Mouse (Mus musculus) C2C12 (cell line): ENCODE measurements at regions not wholly inside any gene's neighbourhood (a gene's known extent, or its start where the extent isn't known, plus 50 kb on each side); places are given as distances from the start of the nearest gene placed in this dataset.

Source experiments
- CEBPB ChIP-seq: IDR thresholded peaks from one replicate; pipeline ENCODE4 v1.6.1; 2011; ENCODE audit warnings: low read depth, mild to moderate bottlenecking, control low read depth, moderate library complexity
- CTCF ChIP-seq: IDR thresholded peaks from one replicate; pipeline ENCODE4 v1.5.1; 2011; ENCODE audit not compliant: control insufficient read depth, insufficient read depth, insufficient read length
- FOSL1 ChIP-seq: IDR thresholded peaks from one replicate; pipeline ENCODE4 v1.8.0; 2011; ENCODE audit warnings: mild to moderate bottlenecking, low read length; ENCODE audit not compliant: poor library complexity, insufficient read depth, severe bottlenecking
- MAX ChIP-seq: IDR thresholded peaks from one replicate; pipeline ENCODE4 v1.6.1; 2011; ENCODE audit warnings: mild to moderate bottlenecking, control low read depth
- MYOD1 ChIP-seq: IDR thresholded peaks from one replicate; pipeline ENCODE4 v1.6.1; 2011; ENCODE audit warnings: low read depth; ENCODE audit not compliant: control insufficient read depth, insufficient read length
- MYOG ChIP-seq: IDR thresholded peaks from one replicate; pipeline ENCODE4 v1.6.1; 2011; ENCODE audit not compliant: control insufficient read depth, insufficient read length; ENCODE audit errors: extremely low read depth
- USF1 ChIP-seq: IDR thresholded peaks from one replicate; pipeline ENCODE4 v1.6.1; 2011; ENCODE audit warnings: low read depth, mild to moderate bottlenecking, control low read depth, moderate library complexity

DNA sequence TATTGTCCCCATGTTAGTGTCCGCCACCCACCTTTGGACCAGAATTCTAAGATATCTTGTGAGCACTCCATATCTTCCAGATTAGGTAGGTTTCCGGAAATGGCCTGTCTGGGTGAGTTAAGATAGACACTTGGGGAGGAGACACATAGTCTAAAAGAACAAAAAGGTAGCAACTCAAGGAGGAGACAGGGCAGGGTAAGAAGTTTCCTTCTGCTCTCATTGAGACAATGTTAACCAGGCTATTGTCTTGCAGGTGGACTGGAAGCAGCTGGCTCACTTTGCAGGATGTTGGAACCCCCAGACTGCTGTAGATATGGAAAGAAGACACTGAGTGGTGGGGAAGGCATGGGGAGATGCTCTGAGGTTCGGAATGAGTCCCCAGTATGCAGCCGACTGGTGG lies 1291.5 kb upstream of the A1bg start:
- TF ChIP-seq CTCF = no peak
- TF ChIP-seq MAX = no peak
- TF ChIP-seq MYOD1 = no peak
- no peak for TF ChIP-seq USF1
- no peak for TF ChIP-seq FOSL1
- TF ChIP-seq MYOG = no peak
- no peak for TF ChIP-seq CEBPB
